Mouse (Mus musculus): ENCODE measurements around the gene Rtl9.

Rtl9 gene

DNA sequence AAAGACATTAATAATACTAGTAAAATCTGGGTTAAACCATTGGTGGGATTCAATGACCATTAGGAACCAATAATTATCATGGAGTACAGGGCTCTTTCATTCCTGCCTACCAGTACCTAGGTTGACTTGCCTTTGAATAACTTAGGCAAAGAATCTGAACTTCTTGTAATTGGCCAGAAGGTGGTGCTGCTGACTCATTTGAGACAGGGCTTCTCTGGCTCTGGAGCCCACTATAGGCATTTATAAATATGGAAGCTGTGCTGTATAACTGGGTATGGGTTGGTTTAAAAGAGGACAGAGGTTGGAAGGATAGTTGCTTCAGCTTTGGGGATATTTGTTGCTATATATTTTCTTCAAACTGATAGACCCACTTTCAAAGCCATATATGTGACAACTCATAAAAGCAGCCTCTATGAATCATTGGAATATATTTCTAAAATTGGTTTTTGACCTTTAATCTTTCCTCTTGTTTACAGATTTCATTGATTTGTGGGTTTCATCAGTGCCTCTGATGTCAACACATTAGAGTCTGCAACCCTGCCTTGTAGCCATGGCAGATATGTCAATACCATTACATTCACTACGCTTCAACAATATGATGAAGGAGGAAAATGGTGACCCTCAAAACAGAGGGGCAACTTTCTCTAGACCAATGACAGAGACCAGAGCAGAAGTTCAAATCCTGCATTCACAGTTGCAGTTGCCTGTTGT lies at the start of gene Rtl9:
TSS of gene Rtl9 (plus strand) at position 551 of the 711 bp plus-strand sequence.
- DNase-seq (ENCODE audit: low spot score in 2 of 2), result no peak

GRCm38 (mm10) chrX:143051478-143051877 lies 47.9 kb upstream of the Rtl9 start:
- DNase-seq (ENCODE audit: low spot score in 2 of 2), result no peak

DNA sequence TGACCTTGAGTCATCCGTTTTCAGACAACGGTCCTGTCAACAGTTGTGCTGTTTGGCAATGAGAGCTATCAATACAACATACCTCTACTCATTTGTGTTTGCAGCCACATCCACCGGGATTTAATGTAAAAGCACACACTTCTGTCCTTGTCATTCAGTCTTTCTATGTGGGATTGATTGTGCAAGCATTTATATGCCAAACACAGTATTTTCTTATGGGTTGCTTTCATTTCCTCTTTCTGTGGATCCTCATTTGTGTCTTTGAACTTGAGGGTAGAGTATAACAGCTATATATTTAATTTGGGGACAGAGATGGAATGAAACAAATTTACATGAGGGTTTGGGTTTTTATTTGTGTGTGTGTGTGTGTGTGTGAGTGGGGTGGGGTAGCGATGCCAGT lies 47.5 kb upstream of the Rtl9 start:
- no peak for DNase-seq (ENCODE audit: low spot score in 2 of 2)

- peak; percentile 57 to 83 for DNase-seq (ENCODE audit: low spot score in 2 of 2)
Measured at GRCm38 (mm10) chrX:143058829-143059228, 40.6 kb upstream of the Rtl9 start.

- DNase-seq (ENCODE audit: low spot score in 2 of 2), result no peak
Measured at GRCm38 (mm10) chrX:143062641-143063355, 36.6 kb upstream of the Rtl9 start.

- peak in 1 of 2 experiments; percentile 33 for DNase-seq (ENCODE audit: low spot score in 2 of 2)
Measured at GRCm38 (mm10) chrX:143063780-143064179, 35.6 kb upstream of the Rtl9 start.

DNA sequence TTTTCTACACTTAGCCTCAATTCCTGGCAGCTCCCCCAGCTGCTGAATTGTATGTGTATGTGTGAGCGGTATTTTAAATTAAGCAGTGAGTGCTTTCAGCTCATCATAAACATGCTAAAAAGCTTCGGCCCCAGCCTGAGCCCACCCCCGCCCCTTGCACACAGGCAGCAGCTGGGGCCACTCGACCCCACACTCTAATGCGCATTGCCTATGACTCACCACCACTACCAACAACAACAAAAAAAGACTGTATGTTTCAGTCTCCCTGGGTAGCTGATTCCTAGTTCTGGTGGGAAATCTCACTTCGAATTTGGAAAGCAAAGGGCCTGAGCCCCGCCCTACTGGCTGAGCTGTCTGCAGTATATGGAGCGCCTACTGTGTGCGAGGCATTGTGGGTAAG lies 35.1 kb upstream of the Rtl9 start:
- DNase-seq (ENCODE audit: low spot score in 2 of 2), result no peak

DNA sequence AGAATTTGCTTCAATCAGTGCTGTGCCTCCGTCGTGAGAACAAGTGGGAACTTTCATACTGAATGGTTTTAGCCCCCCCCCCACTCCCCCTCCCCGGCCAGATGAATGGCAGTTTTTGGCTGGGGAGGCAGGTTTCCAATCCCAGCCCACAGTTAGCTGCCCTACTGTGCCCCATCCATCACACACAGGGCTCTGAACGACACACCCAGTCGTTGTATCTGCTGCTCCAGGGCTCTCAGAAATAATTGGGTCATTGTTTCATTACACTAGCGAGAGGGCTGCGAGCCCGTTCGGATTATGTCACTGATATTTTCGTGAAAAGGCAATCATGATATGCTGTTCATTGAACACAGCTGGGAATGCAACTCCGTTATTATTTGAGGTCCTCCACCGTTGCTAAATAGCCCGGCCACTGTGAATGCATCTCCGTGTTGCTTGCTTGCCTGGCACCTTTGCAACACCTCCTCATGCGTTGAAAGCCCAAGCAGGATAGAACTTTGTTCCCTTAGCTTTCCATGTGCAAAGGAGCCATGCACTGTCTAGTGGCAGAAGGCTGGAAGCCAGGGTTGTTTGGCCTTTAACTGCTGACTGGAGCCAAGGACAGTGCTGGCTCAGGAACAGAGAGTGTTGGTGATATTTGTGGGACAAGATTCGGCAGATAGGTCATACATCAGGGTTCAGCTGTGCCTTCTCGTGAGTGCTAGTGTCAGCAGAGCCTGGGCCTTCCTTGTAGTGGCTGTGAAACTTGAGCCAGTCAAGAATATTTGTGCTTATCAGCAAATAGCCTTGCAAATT lies 32.9 kb upstream of the Rtl9 start:
- no peak for DNase-seq (ENCODE audit: low spot score in 2 of 2)

- DNase-seq (ENCODE audit: low spot score in 2 of 2), result no peak
Measured at GRCm38 (mm10) chrX:143067115-143067514, 32.3 kb upstream of the Rtl9 start.

DNA sequence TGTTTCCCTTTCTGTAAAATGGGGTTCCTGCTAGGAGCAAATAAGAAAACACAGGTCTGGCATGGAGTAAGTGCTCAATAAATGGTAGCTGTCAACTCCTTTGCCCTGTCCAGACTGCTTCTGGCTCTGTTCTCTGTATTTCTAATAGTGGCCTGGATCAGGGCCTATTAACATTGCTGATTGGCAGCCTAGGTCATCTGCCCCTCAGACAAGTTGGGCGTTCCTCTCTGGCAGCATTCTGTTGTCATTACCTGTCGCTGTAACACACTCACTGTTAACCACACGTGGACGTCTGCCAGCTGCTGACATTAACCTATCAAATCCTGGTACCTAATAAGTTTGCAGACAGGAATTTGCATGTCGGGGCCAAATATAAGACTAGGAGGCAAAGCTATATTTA lies 31.8 kb upstream of the Rtl9 start:
- DNase-seq (ENCODE audit: low spot score in 2 of 2), result no peak

GRCm38 (mm10) chrX:143080458-143081336 lies 18.7 kb upstream of the Rtl9 start:
- peak in 1 of 2 experiments; percentile 21 for DNase-seq (ENCODE audit: low spot score in 2 of 2)

- DNase-seq (ENCODE audit: low spot score in 2 of 2), result no peak
Measured at GRCm38 (mm10) chrX:143082732-143083131, 16.7 kb upstream of the Rtl9 start.

DNA sequence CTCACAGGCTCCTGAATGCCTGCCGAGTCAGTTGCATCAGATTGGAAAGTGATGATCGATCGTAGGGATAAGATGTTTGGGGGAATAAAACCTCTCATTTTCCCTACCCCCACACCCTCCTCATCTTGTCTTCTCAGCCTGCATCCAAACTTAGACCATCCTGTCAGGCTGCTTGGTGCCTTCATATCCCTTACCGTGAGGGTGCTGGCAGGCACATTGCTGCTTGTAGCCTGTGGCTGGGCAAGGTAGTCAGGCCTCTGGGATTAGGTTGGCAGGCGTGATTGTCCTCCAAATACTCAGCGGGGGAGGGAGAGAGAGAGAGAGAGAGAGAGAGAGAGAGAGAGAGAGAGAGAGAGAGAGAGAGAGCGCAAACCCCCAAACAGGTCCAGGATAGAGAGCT lies 11.2 kb upstream of the Rtl9 start:
- DNase-seq (ENCODE audit: low spot score in 2 of 2), result no peak

GRCm38 (mm10) chrX:143090904-143091588 lies 8.3 kb upstream of the Rtl9 start:
- DNase-seq (ENCODE audit: low spot score in 2 of 2), result no peak

- no peak for DNase-seq (ENCODE audit: low spot score in 2 of 2)
Measured at GRCm38 (mm10) chrX:143097551-143097950, 1.8 kb upstream of the Rtl9 start.

DNA sequence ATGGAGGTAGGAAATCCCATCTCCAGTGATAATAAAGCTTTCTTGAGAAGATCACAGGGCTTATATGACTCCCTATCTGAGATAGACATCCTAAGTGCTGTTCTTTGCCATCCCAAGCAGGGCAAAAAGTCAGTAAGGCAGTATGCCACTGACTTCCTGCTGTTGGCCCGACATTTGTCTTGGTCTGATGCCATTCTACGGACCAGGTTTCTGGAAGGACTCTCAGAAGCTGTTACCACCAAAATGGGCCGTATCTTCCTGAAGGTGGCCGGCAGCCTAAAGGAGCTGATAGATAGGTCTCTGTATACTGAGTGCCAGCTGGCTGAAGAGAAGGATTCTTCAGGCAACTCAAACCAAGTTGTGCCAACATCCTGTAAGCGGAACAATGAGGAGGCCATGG lies 3.8 kb downstream of the Rtl9 start:
- DNase-seq (ENCODE audit: low spot score in 2 of 2), result no peak

GRCm38 (mm10) chrX:143105866-143106265 lies 6.5 kb downstream of the Rtl9 start:
- no peak for DNase-seq (ENCODE audit: low spot score in 2 of 2)

- DNase-seq (ENCODE audit: low spot score in 2 of 2), result no peak
Measured at GRCm38 (mm10) chrX:143112546-143112945, 13.2 kb downstream of the Rtl9 start.

All from urinary bladder, postnatal 4 days (tissue).